Mouse (Mus musculus) stomach, postnatal 0 days (tissue): ENCODE results near the gene Izumo4.

Experiments used
- CTCF ChIP-seq: IDR thresholded peaks from 2 replicates; pipeline ENCODE4 v1.5.1; 2016; ENCODE audit warnings: antibody characterized with exemption, low read depth, mild to moderate bottlenecking, moderate library complexity
- EP300 ChIP-seq: optimal IDR thresholded peaks from 2 replicates; pipeline ENCODE3; 2016; ENCODE audit warnings: antibody characterized with exemption

- TF ChIP-seq CTCF: no peak; the same call in 1 of the 2 replicates
- TF ChIP-seq EP300: no peak
Observed at GRCm38 (mm10) chr10:80674161-80674711, 27.7 kb upstream of the Izumo4 start.
